Mouse (Mus musculus): ENCODE measurements around the gene Eef1akmt4. TPM values are rescaled to one million over a fixed set of nuclear protein-coding genes. Genes with fewer than 3 reads are reported as not detected.

Eef1akmt4 gene
- polyA plus RNA-seq, 1 experiment: 24.0 TPM

GRCm38 (mm10) chr16:20628871-20629391 is 17.5 kb downstream of the Eef1akmt4 start:
- 80% methylated on average over 11 of the region's 11 CpGs for WGBS
- no peak overlapping the region for H3K4me3 ChIP-seq (ENCODE audit: control insufficient read depth, insufficient read depth, low read length)

GRCm38 (mm10) chr16:20629731-20630634 is 18.6 kb downstream of the Eef1akmt4 start, which contains the start of gene Ece2:
Gene Ece2, plus strand, starts transcription at chr16:20629828.
- Histone ChIP-seq H3K4me3 (ENCODE audit: control insufficient read depth, insufficient read depth, low read length) (peak within 1 kb of the TSS; percentile 20; the same call in 1 of the 2 replicates), H3K36me3 (ENCODE audit: control insufficient read depth, insufficient read depth, low read length) (no peaks in the 10 kb centered on the region), H3K4me1 (replicated peaks; ENCODE audit: control insufficient read depth, insufficient read depth, low read length) (peaks cover 6% of the 10 kb centered on the region), H3K27ac (ENCODE audit: control insufficient read depth, insufficient read depth, low read length) (no peak within 1 kb of the TSS), H3K27me3 (ENCODE audit: control insufficient read depth, insufficient read depth, low read length) (peaks cover 11% of the 10 kb centered on the region; the same call in 1 of the 2 replicates)
- DNase-seq: no peak
- WGBS: 12% methylated on average over 54 of the region's 54 CpGs
- no peak for TF ChIP-seq CTCF (IDR thresholded peaks at IDR 0.05; ENCODE audit: borderline replicate concordance, control insufficient read depth, extremely low read depth, insufficient read depth, low read length, poor library complexity)

More at GRCm38 (mm10) chr16:20628871-20629391, 17.5 kb downstream of the Eef1akmt4 start:
- Histone ChIP-seq H3K36me3 (ENCODE audit: control insufficient read depth, insufficient read depth, low read length) (no peaks in the 10 kb centered on the region), H3K4me1 (replicated peaks; ENCODE audit: control insufficient read depth, insufficient read depth, low read length) (peaks cover 6% of the 10 kb centered on the region), H3K27me3 (ENCODE audit: control insufficient read depth, insufficient read depth, low read length) (peaks cover 11% of the 10 kb centered on the region; the same call in 1 of the 2 replicates), H3K27ac (ENCODE audit: control insufficient read depth, insufficient read depth, low read length) (no peak overlapping the region)
- TF ChIP-seq POLR2A (IDR thresholded peaks at IDR 0.05; ENCODE audit: control insufficient read depth, extremely low read depth, insufficient read depth, low read length, poor library complexity) (no peak), CTCF (IDR thresholded peaks at IDR 0.05; ENCODE audit: borderline replicate concordance, control insufficient read depth, extremely low read depth, insufficient read depth, low read length, poor library complexity) (no peak)
- DNase-seq: no peak

GRCm38 (mm10) chr16:20637410-20637809 is 26.0 kb downstream of the Eef1akmt4 start:
- H3K27me3 ChIP-seq (ENCODE audit: control insufficient read depth, insufficient read depth, low read length): no peaks in the 10 kb centered on the region
- H3K4me3 ChIP-seq (ENCODE audit: control insufficient read depth, insufficient read depth, low read length): no peak overlapping the region
- no peak for TF ChIP-seq POLR2A (IDR thresholded peaks at IDR 0.05; ENCODE audit: control insufficient read depth, extremely low read depth, insufficient read depth, low read length, poor library complexity)
- TF ChIP-seq CTCF (IDR thresholded peaks at IDR 0.05; ENCODE audit: borderline replicate concordance, control insufficient read depth, extremely low read depth, insufficient read depth, low read length, poor library complexity): no peak
- no peaks in the 10 kb centered on the region for H3K4me1 ChIP-seq (replicated peaks; ENCODE audit: control insufficient read depth, insufficient read depth, low read length)
- H3K27ac ChIP-seq (ENCODE audit: control insufficient read depth, insufficient read depth, low read length): no peak overlapping the region
- WGBS: 83% methylated on average over 8 of the region's 8 CpGs
- H3K36me3 ChIP-seq (ENCODE audit: control insufficient read depth, insufficient read depth, low read length): no peaks in the 10 kb centered on the region
- no peak for DNase-seq

- Histone ChIP-seq H3K4me1 (replicated peaks; ENCODE audit: control insufficient read depth, insufficient read depth, low read length) (no peaks in the 10 kb centered on the region), H3K4me3 (ENCODE audit: control insufficient read depth, insufficient read depth, low read length) (no peak overlapping the region), H3K27ac (ENCODE audit: control insufficient read depth, insufficient read depth, low read length) (no peak overlapping the region), H3K27me3 (ENCODE audit: control insufficient read depth, insufficient read depth, low read length) (no peaks in the 10 kb centered on the region; the same call in 1 of the 2 replicates), H3K36me3 (ENCODE audit: control insufficient read depth, insufficient read depth, low read length) (no peaks in the 10 kb centered on the region)
- DNase-seq: no peak
- TF ChIP-seq CTCF (IDR thresholded peaks at IDR 0.05; ENCODE audit: borderline replicate concordance, control insufficient read depth, extremely low read depth, insufficient read depth, low read length, poor library complexity): no peak
- no peak for TF ChIP-seq POLR2A (IDR thresholded peaks at IDR 0.05; ENCODE audit: control insufficient read depth, extremely low read depth, insufficient read depth, low read length, poor library complexity)
- WGBS: 86% methylated on average over 8 of the region's 8 CpGs
Measured at GRCm38 (mm10) chr16:20638367-20638766, 27.0 kb downstream of the Eef1akmt4 start.

- Histone ChIP-seq H3K36me3 (ENCODE audit: control insufficient read depth, insufficient read depth, low read length) (no peaks in the 10 kb centered on the region), H3K4me3 (ENCODE audit: control insufficient read depth, insufficient read depth, low read length) (no peak overlapping the region), H3K27ac (ENCODE audit: control insufficient read depth, insufficient read depth, low read length) (no peak overlapping the region), H3K27me3 (ENCODE audit: control insufficient read depth, insufficient read depth, low read length) (no peaks in the 10 kb centered on the region; the same call in 1 of the 2 replicates), H3K4me1 (replicated peaks; ENCODE audit: control insufficient read depth, insufficient read depth, low read length) (no peaks in the 10 kb centered on the region)
- peak; percentile 66 for DNase-seq
- WGBS: 2% methylated on average over 8 of the region's 8 CpGs
- TF ChIP-seq POLR2A (IDR thresholded peaks at IDR 0.05; ENCODE audit: control insufficient read depth, extremely low read depth, insufficient read depth, low read length, poor library complexity) (no peak), CTCF (IDR thresholded peaks at IDR 0.05; ENCODE audit: borderline replicate concordance, control insufficient read depth, extremely low read depth, insufficient read depth, low read length, poor library complexity) (peak; percentile 69; the same call in 1 of the 2 replicates)
Measured at GRCm38 (mm10) chr16:20642161-20642560, 30.8 kb downstream of the Eef1akmt4 start.

- Histone ChIP-seq H3K27ac (ENCODE audit: control insufficient read depth, insufficient read depth, low read length) (no peak overlapping the region), H3K27me3 (ENCODE audit: control insufficient read depth, insufficient read depth, low read length) (no peaks in the 10 kb centered on the region; the same call in 1 of the 2 replicates), H3K36me3 (ENCODE audit: control insufficient read depth, insufficient read depth, low read length) (no peaks in the 10 kb centered on the region), H3K4me1 (replicated peaks; ENCODE audit: control insufficient read depth, insufficient read depth, low read length) (no peaks in the 10 kb centered on the region), H3K4me3 (ENCODE audit: control insufficient read depth, insufficient read depth, low read length) (no peak overlapping the region)
- TF ChIP-seq POLR2A (IDR thresholded peaks at IDR 0.05; ENCODE audit: control insufficient read depth, extremely low read depth, insufficient read depth, low read length, poor library complexity) (no peak), CTCF (IDR thresholded peaks at IDR 0.05; ENCODE audit: borderline replicate concordance, control insufficient read depth, extremely low read depth, insufficient read depth, low read length, poor library complexity) (no peak)
- 84% methylated on average over 7 of the region's 7 CpGs for WGBS
- DNase-seq: no peak
Measured at GRCm38 (mm10) chr16:20643911-20644310, 32.5 kb downstream of the Eef1akmt4 start.
